Mouse (Mus musculus) embryonic fibroblast, embryonic 13.5 days (primary cell): ENCODE data around the gene Slc9a8.

Experiments used
- CTCF ChIP-seq: IDR thresholded peaks from 2 replicates; pipeline ENCODE4 v1.5.1; 2011; ENCODE audit warnings: mild to moderate bottlenecking, control low read depth, low read length, moderate library complexity, borderline replicate concordance; ENCODE audit not compliant: insufficient read depth
- POLR2A ChIP-seq: IDR thresholded peaks from 2 replicates; pipeline ENCODE4 v1.6.1; 2011; ENCODE audit warnings: low read depth, mild to moderate bottlenecking, control low read depth, low read length, moderate library complexity

GRCm38 (mm10) chr2:167374191-167374805 is 47.2 kb upstream of the Slc9a8 start:
- TF ChIP-seq POLR2A (no peak), CTCF (no peak)
